Mouse (Mus musculus) testis, postnatal 10 days (tissue): ENCODE results near the gene Il5.

Source experiments
- DNase-seq: peaks from one replicate; pipeline ENCODE4 v3.0.0; 2021; ENCODE audit warnings: low spot score

The Il5 gene

GRCm38 (mm10) chr11:53771001-53771744 is 50.6 kb downstream of the Il5 start:
- DNase-seq: no peak

GRCm38 (mm10) chr11:53772536-53772935 is 51.9 kb downstream of the Il5 start:
- no peak for DNase-seq

GRCm38 (mm10) chr11:53773087-53773486 is 52.5 kb downstream of the Il5 start, which contains the start of gene Gm17334:
Gm17334 (minus strand) TSS chr11:53773187.
- DNase-seq: no peak

- no peak for DNase-seq
Observed at GRCm38 (mm10) chr11:53773641-53774360, 53.2 kb downstream of the Il5 start.
